Mouse (Mus musculus): Measurements from ENCODE around the gene Pygo1.

DNA sequence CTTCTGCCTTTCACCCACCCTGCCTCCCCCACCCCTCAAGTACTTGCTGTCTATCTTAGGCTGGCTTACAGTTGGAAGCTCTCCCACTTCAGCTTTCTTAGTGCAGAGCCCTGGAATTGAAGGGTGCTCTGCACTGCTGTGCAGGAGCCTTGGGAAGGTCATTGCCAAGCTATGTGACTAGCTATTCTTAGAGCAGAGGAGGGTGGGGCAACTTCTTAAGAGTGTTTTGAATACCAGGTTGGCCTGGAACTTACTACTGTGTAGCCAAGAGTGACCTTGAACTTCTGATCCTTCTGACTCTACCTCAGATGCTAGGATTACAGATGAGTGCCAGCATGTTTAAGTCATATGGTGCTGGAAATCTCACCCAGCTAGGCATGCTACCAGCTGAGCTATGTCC is 70.7 kb downstream of the Pygo1 start:
- TF ChIP-seq POLR2A (IDR thresholded peaks at IDR 0.05; ENCODE audit: insufficient read depth, low read depth, low read length) (no peak), CTCF (IDR thresholded peaks at IDR 0.05; ENCODE audit: insufficient read depth, low read depth, low read length) (no peak)
